Mouse (Mus musculus) heart, adult 2 months (tissue): ENCODE measurements at regions not wholly inside any gene's neighbourhood (a gene's known extent, or its start where the extent isn't known, plus 50 kb on each side); places are given as distances from the start of the nearest gene placed in this dataset.

ENCODE experiments used
- CTCF ChIP-seq: fragments of 200-600 bp; IDR thresholded peaks from 2 replicates; pipeline ENCODE4 v1.8.1; 2022; ENCODE audit warnings: antibody characterized with exemption, mild to moderate bottlenecking, moderate library complexity
- EP300 ChIP-seq: fragments of 200-500 bp; IDR thresholded peaks from 2 replicates; pipeline ENCODE4 v1.6.1; 2011; ENCODE audit warnings: low read depth, low read length, control low read depth; ENCODE audit not compliant: insufficient read depth
- POLR2A ChIP-seq: fragments of 200-500 bp; IDR thresholded peaks from 2 replicates; pipeline ENCODE4 v1.6.1; 2011; ENCODE audit warnings: mild to moderate bottlenecking, low read depth, low read length, control low read depth; ENCODE audit not compliant: insufficient read depth

DNA sequence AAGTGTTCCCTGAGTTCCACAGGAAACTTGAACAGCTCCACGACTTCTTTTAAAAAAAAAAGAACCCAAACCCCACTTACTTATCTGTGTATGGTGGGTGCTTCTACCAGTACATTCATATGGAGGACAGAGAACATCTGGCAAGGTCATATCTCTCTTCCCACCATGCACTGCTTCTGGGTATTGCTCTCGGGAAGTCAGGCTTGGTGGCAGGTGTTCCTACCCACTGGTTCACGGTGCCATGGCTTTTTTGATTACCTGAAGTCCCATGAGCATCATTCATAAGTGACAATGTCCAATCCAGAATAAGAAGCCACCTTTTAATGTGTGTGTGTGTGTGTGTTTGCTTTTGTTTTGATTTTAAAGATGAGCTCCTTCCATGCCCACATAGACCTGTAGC, 73.8 kb upstream of the Cd28 start:
- TF ChIP-seq POLR2A (no peak), CTCF (no peak), EP300 (no peak)
